Mouse (Mus musculus): ENCODE measurements around the gene Tsks. TPM values are rescaled to one million over a fixed set of nuclear protein-coding genes. Genes with fewer than 3 reads are reported as not detected.

Gene Tsks
- polyA plus RNA-seq, 1 experiment from 2014 or later = not detected

- H3K4me3 ChIP-seq = no peak overlapping the region
- no peaks in the 10 kb centered on the region for H3K4me1 ChIP-seq
- no peaks in the 10 kb centered on the region for H3K27me3 ChIP-seq
- H3K36me3 ChIP-seq = peaks cover 57% of the 10 kb centered on the region
- no peaks in the 10 kb centered on the region for H3K9me3 ChIP-seq (replicated peaks)
- 93% methylated on average over 9 of the region's 9 CpGs for WGBS
- ATAC-seq (ENCODE audit: low FRiP score) = no peak
- no peak overlapping the region for H3K4me2 ChIP-seq (replicated peaks)
- H3K27ac ChIP-seq = no peak overlapping the region
- no peak overlapping the region for H3K9ac ChIP-seq
These were observed 27.7 kb upstream of the Tsks start for GRCm38 (mm10) chr7:44915314-44915713.

- H3K9ac ChIP-seq = no peak overlapping the region
- H3K36me3 ChIP-seq = peaks cover 53% of the 10 kb centered on the region
- ATAC-seq (ENCODE audit: low FRiP score) = no peak
- no peak overlapping the region for H3K4me3 ChIP-seq
- H3K4me1 ChIP-seq = no peaks in the 10 kb centered on the region
- no peak overlapping the region for H3K27ac ChIP-seq
- no peaks in the 10 kb centered on the region for H3K9me3 ChIP-seq (replicated peaks)
- no peaks in the 10 kb centered on the region for H3K27me3 ChIP-seq
- no peak overlapping the region for H3K4me2 ChIP-seq (replicated peaks)
- 93% methylated on average over 6 of the region's 6 CpGs for WGBS
These were observed 26.8 kb upstream of the Tsks start for GRCm38 (mm10) chr7:44916191-44916590.

DNA sequence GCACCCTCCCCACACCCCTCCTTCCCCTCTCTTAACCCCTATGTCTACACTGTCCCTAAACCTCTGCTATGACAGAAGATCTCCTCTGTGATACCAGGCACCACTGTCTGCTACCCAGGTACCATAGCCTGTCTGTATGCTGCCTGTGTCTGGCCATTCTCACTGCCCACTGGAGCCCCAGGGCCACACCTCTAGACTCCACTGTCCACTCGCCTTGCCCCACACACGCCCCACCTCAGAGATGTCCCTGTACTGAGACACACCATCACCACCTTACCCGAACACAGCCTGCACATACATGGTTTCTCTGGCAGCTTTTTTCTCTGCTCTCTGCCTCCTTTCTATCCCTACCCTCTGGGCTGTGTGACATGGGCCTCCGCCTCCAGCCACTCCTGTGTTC, 26.1 kb upstream of the Tsks start:
- Histone ChIP-seq H3K9me3 (replicated peaks) (no peaks in the 10 kb centered on the region), H3K27me3 (no peaks in the 10 kb centered on the region), H3K4me3 (no peak overlapping the region), H3K36me3 (peaks cover 52% of the 10 kb centered on the region), H3K27ac (no peak overlapping the region), H3K4me2 (replicated peaks) (no peak overlapping the region), H3K9ac (no peak overlapping the region), H3K4me1 (no peaks in the 10 kb centered on the region)
- WGBS = 92% methylated on average over 4 of the region's 4 CpGs
- ATAC-seq (ENCODE audit: low FRiP score) = no peak

DNA sequence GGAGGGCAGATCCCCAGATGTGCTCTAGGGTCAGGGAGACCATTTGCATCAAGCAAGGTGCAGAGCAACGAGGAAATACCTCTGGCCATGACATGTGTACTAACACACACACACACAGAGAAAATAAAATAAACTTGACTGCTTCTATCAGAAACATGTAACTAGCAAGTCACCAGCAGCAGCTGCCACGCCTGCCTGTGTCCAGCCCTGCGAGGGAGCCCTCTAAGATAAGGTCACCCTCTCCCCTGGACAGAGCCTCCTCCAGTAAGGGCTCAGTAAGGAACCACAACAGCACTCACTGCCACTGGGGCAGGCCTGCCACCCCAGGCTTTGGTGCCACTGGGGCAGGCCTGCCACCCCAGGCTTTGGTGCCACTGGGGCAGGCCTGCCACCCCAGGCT, 24.8 kb upstream of the Tsks start:
- H3K9me3 ChIP-seq (replicated peaks) = no peaks in the 10 kb centered on the region
- WGBS = 86% methylated on average over 3 of the region's 3 CpGs
- H3K27me3 ChIP-seq = no peaks in the 10 kb centered on the region
- H3K4me1 ChIP-seq = no peaks in the 10 kb centered on the region
- peaks cover 56% of the 10 kb centered on the region for H3K36me3 ChIP-seq
- no peak overlapping the region for H3K9ac ChIP-seq
- no peak overlapping the region for H3K27ac ChIP-seq
- no peak overlapping the region for H3K4me2 ChIP-seq (replicated peaks)
- no peak for ATAC-seq (ENCODE audit: low FRiP score)
- no peak overlapping the region for H3K4me3 ChIP-seq

DNA sequence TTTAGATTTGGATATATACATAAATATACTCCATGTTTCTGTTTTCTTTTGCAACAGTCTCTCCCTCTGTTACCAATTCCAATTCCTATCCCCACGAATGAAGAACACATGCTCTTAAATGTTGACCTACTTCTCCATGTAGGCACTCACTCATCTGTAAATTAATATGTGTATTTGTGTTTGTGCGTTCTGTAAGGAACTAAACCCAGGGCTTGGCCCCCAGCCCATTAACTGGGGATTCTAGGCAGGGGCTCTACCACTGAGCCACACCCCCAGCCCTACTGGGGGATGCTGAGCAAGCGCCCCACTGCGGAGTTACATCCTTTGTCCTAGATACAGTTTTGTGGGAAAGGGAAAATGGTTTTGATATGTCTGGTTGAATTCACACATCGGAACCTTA, 23.9 kb upstream of the Tsks start:
- no peak overlapping the region for H3K9ac ChIP-seq
- WGBS = 93% methylated on average over 5 of the region's 5 CpGs

GRCm38 (mm10) chr7:44922530-44922929, 20.5 kb upstream of the Tsks start:
- H3K9ac ChIP-seq = no peak overlapping the region
- H3K4me1 ChIP-seq = peaks cover 4% of the 10 kb centered on the region; the same call in 1 of the 2 replicates
- H3K9me3 ChIP-seq (replicated peaks) = no peaks in the 10 kb centered on the region
- no peak overlapping the region for H3K4me2 ChIP-seq (replicated peaks)
- peaks cover 60% of the 10 kb centered on the region for H3K36me3 ChIP-seq
- H3K27ac ChIP-seq = no peak overlapping the region
- no peak for ATAC-seq (ENCODE audit: low FRiP score)
- H3K4me3 ChIP-seq = no peak overlapping the region
- H3K27me3 ChIP-seq = no peaks in the 10 kb centered on the region

More for the DNA sequence above, 23.9 kb upstream of the Tsks start:
- H3K4me3 ChIP-seq = no peak overlapping the region
- no peak overlapping the region for H3K27ac ChIP-seq
- no peaks in the 10 kb centered on the region for H3K4me1 ChIP-seq
- H3K4me2 ChIP-seq (replicated peaks) = no peak overlapping the region
- H3K9me3 ChIP-seq (replicated peaks) = no peaks in the 10 kb centered on the region
- no peak for ATAC-seq (ENCODE audit: low FRiP score)
- peaks cover 56% of the 10 kb centered on the region for H3K36me3 ChIP-seq
- no peaks in the 10 kb centered on the region for H3K27me3 ChIP-seq

GRCm38 (mm10) chr7:44925468-44925867, 17.5 kb upstream of the Tsks start:
- no peaks in the 10 kb centered on the region for H3K27me3 ChIP-seq
- no peak overlapping the region for H3K4me3 ChIP-seq
- H3K36me3 ChIP-seq = peaks cover 52% of the 10 kb centered on the region
- H3K9me3 ChIP-seq (replicated peaks) = no peaks in the 10 kb centered on the region
- H3K27ac ChIP-seq = no peak overlapping the region
- no peak overlapping the region for H3K4me2 ChIP-seq (replicated peaks)
- ATAC-seq (ENCODE audit: low FRiP score) = no peak
- peaks cover 20% of the 10 kb centered on the region for H3K4me1 ChIP-seq
- H3K9ac ChIP-seq = no peak overlapping the region
- 73% methylated on average over 3 of the region's 3 CpGs for WGBS

DNA sequence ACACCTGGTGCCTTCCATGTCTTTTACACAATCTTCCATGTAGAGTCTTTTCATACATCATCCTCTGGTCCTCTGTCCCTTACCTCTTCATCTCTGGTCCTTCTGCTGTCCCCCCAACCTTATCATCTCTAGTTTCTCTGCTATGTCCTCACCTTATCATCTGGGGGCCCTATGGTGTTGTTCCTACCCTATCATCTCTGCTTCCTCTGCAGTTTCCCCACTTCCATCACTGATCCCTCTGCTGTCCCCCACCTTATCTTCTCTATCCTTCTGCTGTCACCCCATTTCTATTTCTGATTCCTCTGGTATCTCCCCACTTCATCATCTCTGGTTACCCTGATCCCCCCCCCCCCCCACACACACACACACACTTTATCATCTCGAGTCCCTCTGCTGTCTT, 14.4 kb upstream of the Tsks start:
- Histone ChIP-seq H3K9me3 (replicated peaks) (no peaks in the 10 kb centered on the region), H3K4me3 (peak overlapping the region; percentile 79), H3K9ac (peak overlapping the region; percentile 94), H3K36me3 (peaks cover 29% of the 10 kb centered on the region), H3K4me2 (replicated peaks) (peak overlapping the region; percentile 76), H3K27me3 (no peaks in the 10 kb centered on the region), H3K4me1 (peaks cover 22% of the 10 kb centered on the region), H3K27ac (no peak overlapping the region)
- WGBS = 0% methylated on average over 1 of the region's 1 CpGs
- ATAC-seq (ENCODE audit: low FRiP score) = no peak

DNA sequence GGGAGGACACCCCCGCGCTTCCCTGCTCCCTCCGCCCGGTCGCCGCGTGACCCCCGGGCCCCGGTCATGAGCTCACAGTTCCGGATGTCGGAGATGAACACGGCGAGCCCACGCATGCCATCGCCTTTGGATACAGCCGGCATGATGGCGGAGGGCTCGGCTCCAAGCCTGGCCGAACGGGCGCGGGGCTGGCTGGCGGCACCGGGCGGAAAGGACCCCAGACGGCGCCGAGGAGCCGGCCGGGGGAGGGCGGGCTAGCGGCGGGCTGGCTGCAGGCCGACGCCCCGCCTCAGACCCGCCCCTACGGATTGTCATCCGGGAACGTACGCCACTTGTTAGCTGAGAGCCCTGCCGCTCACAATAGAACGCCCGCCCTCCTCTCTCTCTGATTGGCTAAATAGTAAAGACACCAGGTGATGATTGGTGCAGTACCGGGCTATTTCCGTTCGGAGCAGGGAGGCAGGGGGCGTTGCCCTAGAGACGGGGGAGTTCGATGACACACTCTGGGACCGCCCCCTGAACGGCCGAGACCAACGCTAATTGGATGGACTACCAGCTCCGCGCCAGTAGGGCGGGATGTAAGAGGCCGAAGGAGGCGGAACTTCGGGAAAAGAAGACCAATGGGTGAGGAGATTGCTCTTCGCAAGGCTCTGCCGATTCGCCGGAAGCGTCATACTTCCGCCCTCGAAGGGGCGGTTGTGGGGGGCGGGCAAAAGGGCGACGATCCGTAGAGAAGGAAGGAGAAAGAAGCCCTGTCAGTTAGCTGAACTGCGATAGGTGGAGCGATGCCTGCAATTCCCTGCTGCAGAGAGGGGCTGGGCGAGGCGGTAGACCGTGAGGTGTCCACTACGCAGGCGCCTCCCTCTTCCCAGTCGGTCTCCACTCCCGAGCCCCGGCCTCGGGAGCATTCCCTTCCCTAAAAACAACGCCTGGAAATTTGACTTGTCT, 13.5 kb upstream of the Tsks start, which contains the start of gene Ap2a1:
Gene Ap2a1 (minus strand): TSS at position 293 of the 948 bp plus-strand sequence.
- Histone ChIP-seq H3K27me3 (no peaks in the 10 kb centered on the region), H3K9me3 (replicated peaks) (no peaks in the 10 kb centered on the region), H3K4me3 (peak within 1 kb of the TSS; percentile 79), H3K4me1 (peaks cover 22% of the 10 kb centered on the region), H3K27ac (peak within 1 kb of the TSS; percentile 95), H3K9ac (peak within 1 kb of the TSS; percentile 94), H3K4me2 (replicated peaks) (peak within 1 kb of the TSS; percentile 76), H3K36me3 (peaks cover 20% of the 10 kb centered on the region)
- ATAC-seq (ENCODE audit: low FRiP score) = peak; percentile 100
- under 1% methylated on average over 84 of the region's 84 CpGs for WGBS

DNA sequence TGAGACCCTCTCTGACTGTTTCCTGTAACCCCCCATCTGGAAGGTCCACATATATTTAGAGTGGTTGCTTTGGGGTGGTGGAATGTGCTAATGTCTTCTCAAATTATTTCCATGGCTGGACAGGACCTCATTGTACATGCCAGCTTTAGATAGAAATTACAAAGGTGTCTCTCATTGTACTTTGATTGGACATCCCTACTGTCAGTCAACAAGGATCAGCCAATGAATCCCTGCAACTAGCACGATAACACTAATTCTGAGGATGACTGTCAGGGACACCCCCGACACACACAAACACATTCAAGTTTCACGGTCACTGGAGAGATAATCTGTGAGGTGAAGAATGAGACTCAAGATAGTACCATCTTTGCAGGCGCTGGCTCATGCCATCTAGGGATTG, 4.3 kb upstream of the Tsks start:
- ATAC-seq (ENCODE audit: low FRiP score) = no peak
- no peak overlapping the region for H3K4me3 ChIP-seq
- no peaks in the 10 kb centered on the region for H3K36me3 ChIP-seq
- H3K9ac ChIP-seq = no peak overlapping the region
- H3K4me2 ChIP-seq (replicated peaks) = no peak overlapping the region
- whole genome bisulfite sequencing = 95% methylated on average over 4 of the region's 4 CpGs
- no peaks in the 10 kb centered on the region for H3K9me3 ChIP-seq (replicated peaks)
- H3K4me1 ChIP-seq = no peaks in the 10 kb centered on the region
- H3K27me3 ChIP-seq = no peaks in the 10 kb centered on the region
- H3K27ac ChIP-seq = no peak overlapping the region

DNA sequence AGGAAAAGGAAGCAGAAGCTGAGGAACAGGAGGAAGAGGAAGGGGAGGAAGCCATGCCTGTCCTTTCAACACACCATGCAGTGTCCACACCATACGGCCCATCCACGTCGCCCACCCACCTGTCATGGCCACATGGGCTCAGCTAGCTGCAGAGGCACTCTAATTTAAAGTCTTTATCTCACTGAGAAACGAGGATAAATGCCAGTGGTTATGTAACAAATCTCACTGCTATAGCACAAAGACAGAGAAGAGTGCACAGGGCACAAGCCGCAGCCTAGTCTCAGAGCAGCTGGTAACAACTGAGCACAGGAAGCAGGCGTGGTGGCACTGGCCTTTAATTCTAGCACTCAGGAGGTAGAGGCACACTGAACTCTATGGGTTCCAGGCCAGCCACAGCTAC, 6.9 kb downstream of the Tsks start:
- H3K27me3 ChIP-seq = peaks cover 44% of the 10 kb centered on the region
- 78% methylated on average over 6 of the region's 6 CpGs for WGBS
- no peak overlapping the region for H3K27ac ChIP-seq
- H3K4me3 ChIP-seq = no peak overlapping the region
- H3K4me2 ChIP-seq (replicated peaks) = no peak overlapping the region
- ATAC-seq (ENCODE audit: low FRiP score) = no peak
- no peaks in the 10 kb centered on the region for H3K9me3 ChIP-seq (replicated peaks)
- H3K4me1 ChIP-seq = peaks cover 14% of the 10 kb centered on the region; the same call in 1 of the 2 replicates
- H3K9ac ChIP-seq = no peak overlapping the region
- no peaks in the 10 kb centered on the region for H3K36me3 ChIP-seq

DNA sequence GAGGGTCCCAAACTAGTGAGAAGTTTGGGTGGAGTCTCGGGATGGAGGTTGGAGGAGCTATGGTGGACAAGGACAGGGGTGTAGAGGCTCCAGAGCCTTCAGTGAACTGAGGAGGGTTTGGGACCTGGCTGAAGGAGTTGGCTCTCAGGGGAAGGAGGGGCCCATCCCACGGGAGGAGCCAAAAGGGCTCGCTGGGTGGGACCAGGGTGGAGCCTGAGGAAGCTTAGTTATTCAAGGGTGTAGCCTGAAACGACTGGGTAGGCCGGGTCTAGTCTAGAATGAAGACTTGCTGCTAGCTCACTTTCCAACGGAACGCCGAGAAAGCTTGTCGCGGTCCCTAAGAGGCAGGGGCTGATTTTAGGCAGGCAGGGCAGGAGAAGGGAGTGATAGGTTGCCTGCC, 9.0 kb downstream of the Tsks start:
- H3K4me3 ChIP-seq = peak overlapping the region; percentile 45
- peak overlapping the region; percentile 72 for H3K4me2 ChIP-seq (replicated peaks)
- peaks cover 14% of the 10 kb centered on the region; the same call in 1 of the 2 replicates for H3K4me1 ChIP-seq
- ATAC-seq (ENCODE audit: low FRiP score) = no peak
- H3K27ac ChIP-seq = no peak overlapping the region
- under 1% methylated on average over 10 of the region's 10 CpGs for WGBS
- peak overlapping the region; percentile 64 for H3K9ac ChIP-seq
- no peaks in the 10 kb centered on the region for H3K9me3 ChIP-seq (replicated peaks)
- H3K36me3 ChIP-seq = no peaks in the 10 kb centered on the region
- peaks cover 44% of the 10 kb centered on the region for H3K27me3 ChIP-seq

Data from hindbrain, embryonic 12.5 days (tissue).